Comparison of ENCODE assay signal across 10 mouse cellular contexts in the genomic region with DNA sequence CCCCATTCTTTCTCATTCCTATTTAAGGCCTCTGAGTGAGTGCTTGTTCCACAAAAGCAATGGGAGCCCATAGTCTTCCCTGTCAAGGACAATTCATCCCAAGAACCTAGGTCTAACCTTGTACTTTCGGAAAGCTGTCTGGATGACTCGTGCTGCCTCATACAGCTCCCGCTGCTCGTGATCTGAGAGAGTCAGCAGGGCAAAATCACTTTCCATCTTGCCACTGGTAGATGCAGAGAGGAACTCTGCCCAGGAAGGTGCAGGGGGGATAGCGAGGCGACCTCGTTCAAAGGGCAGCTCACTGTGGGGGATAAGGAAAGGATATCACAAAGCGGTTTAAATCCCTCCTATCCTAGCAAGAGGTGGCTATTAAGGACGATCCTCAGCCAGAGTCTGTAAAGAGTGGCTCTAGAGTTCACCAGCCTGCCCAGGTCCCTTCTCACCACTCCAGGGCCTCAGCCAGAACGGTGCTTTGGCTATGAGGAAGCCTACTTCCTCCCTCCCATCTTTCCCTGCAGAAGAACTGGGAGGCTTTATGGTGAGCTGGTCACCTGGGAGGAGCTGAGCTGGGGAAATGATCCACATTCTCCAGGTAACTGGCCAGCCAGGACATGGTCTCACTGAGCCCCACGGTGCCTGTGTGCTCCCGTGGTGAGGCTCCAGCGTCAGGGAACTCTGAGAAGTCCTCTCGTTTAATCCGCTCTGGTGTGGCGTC. TPM values are rescaled to one million over a fixed set of nuclear protein-coding genes. Genes with fewer than 3 reads are reported as not detected.
DNase-seq lines count a peak whose midpoint lies in the region; ATAC-seq and TF ChIP-seq lines count a peak whose summit lies in the region.
"Had no signal": no experiment of that assay in that cellular context is flagged by ENCODE, and none has a peak within 500 bp of the region (broad histone marks: within the 10 kb centered on the region; RNA-seq: fewer than 3 reads in every experiment).

No protein-coding gene starts in this region.

- WGBS in heart, embryonic 12.5 days, result 72% methylated on average over 16 of the region's 16 CpGs
- 82% methylated on average over 16 of the region's 16 CpGs for WGBS in midbrain, embryonic 10.5 days
- WGBS in midbrain, embryonic 16.5 days, result 83% methylated on average over 16 of the region's 16 CpGs
- 82% methylated on average over 16 of the region's 16 CpGs for WGBS in hindbrain, embryonic 14.5 days
- WGBS in olfactory bulb, adult 2 months, result 73% methylated on average over 16 of the region's 16 CpGs

- no peak overlapping the region for H3K27ac ChIP-seq in heart, embryonic 12.5 days (ENCODE audit: poor library complexity, severe bottlenecking)
- H3K27ac ChIP-seq in midbrain, embryonic 10.5 days (replicated peaks), result no peak overlapping the region
- no peak overlapping the region for H3K27ac ChIP-seq in midbrain, embryonic 16.5 days (ENCODE audit: low read length)
- H3K27ac ChIP-seq in hindbrain, embryonic 14.5 days, result no peak overlapping the region
- peak overlapping the region; percentile 43; the same call in 1 of the 2 replicates for H3K27ac ChIP-seq in olfactory bulb, adult 2 months (ENCODE audit: insufficient read depth, low read depth, low read length)

- no peaks in the 10 kb centered on the region for H3K9me3 ChIP-seq in heart, embryonic 12.5 days (replicated peaks)
- no peaks in the 10 kb centered on the region for H3K9me3 ChIP-seq in midbrain, embryonic 10.5 days (replicated peaks)
- no peaks in the 10 kb centered on the region for H3K9me3 ChIP-seq in midbrain, embryonic 16.5 days (replicated peaks; ENCODE audit: control insufficient read depth, low read length, poor library complexity, severe bottlenecking)
- no peaks in the 10 kb centered on the region for H3K9me3 ChIP-seq in hindbrain, embryonic 14.5 days (ENCODE audit: control insufficient read depth, low read length)
- H3K9me3 ChIP-seq: stomach, embryonic 15.5 days had no signal

- TF ChIP-seq POLR2A in olfactory bulb, adult 2 months (IDR thresholded peaks at IDR 0.05; ENCODE audit: insufficient read depth, low read depth, low read length), result no peak

- H3K4me1 ChIP-seq in heart, embryonic 12.5 days (replicated peaks), result peaks cover 38% of the 10 kb centered on the region
- peaks cover 42% of the 10 kb centered on the region for H3K4me1 ChIP-seq in midbrain, embryonic 10.5 days
- H3K4me1 ChIP-seq in midbrain, embryonic 16.5 days (ENCODE audit: control insufficient read depth, insufficient read depth, low read length), result peaks cover 22% of the 10 kb centered on the region
- H3K4me1 ChIP-seq in hindbrain, embryonic 14.5 days (replicated peaks; ENCODE audit: control insufficient read depth, insufficient read depth, low read length), result peaks cover 22% of the 10 kb centered on the region
- peaks cover 15% of the 10 kb centered on the region for H3K4me1 ChIP-seq in olfactory bulb, adult 2 months (ENCODE audit: control insufficient read depth, insufficient read depth, low read length)

- H3K4me2 ChIP-seq in heart, embryonic 12.5 days, result peak overlapping the region; percentile 96
- no peak overlapping the region; the same call in 1 of the 2 replicates for H3K4me2 ChIP-seq in midbrain, embryonic 16.5 days (ENCODE audit: low read length)
- H3K4me2 ChIP-seq in hindbrain, embryonic 14.5 days (replicated peaks), result no peak overlapping the region

- H3K9ac ChIP-seq in heart, embryonic 12.5 days, result 0 out of 2 replicates have a peak overlapping the region, but pooled peaks have one; percentile 13
- no peak overlapping the region for H3K9ac ChIP-seq in midbrain, embryonic 16.5 days (ENCODE audit: low read depth, low read length)
- peak overlapping the region; percentile 85; the same call in 1 of the 2 replicates for H3K9ac ChIP-seq in hindbrain, embryonic 14.5 days

- DNase-seq in heart, postnatal 10 days, result no peak
- no peak for DNase-seq in midbrain, embryonic 10.5 days (ENCODE audit: low spot score)
- DNase-seq in hindbrain, embryonic 14.5 days (ENCODE audit: low spot score), result no peak
- DNase-seq in gastrocnemius, postnatal 4 days (ENCODE audit: low spot score in 2 of 2), result no peak
- DNase-seq in layer of hippocampus, postnatal 36 days, result no peak
- DNase-seq: left cerebral cortex, postnatal 4 days had no signal

- TF ChIP-seq CTCF in olfactory bulb, adult 2 months (IDR thresholded peaks at IDR 0.05; ENCODE audit: insufficient read depth, low read depth, low read length), result no peak

- no peaks in the 10 kb centered on the region for H3K27me3 ChIP-seq in heart, embryonic 12.5 days (replicated peaks)
- H3K27me3 ChIP-seq in midbrain, embryonic 10.5 days (ENCODE audit: low read depth, poor library complexity, severe bottlenecking), result no peaks in the 10 kb centered on the region
- H3K27me3 ChIP-seq in midbrain, embryonic 16.5 days (ENCODE audit: control insufficient read depth, insufficient read depth, low read depth, low read length), result no peaks in the 10 kb centered on the region
- H3K27me3 ChIP-seq in hindbrain, embryonic 14.5 days (ENCODE audit: control insufficient read depth, insufficient read depth, low read length), result no peaks in the 10 kb centered on the region
- H3K27me3 ChIP-seq: stomach, embryonic 15.5 days had no signal

- intact Hi-C loops in heart, postnatal 10 days (cut with DNase I), result loop anchor here (2.0 kb wide), 1 partner anchor 15 kb away; no protein-coding TSS in a partner anchor

- ATAC-seq in heart, embryonic 12.5 days (ENCODE audit: insufficient number of reproducible peaks, low FRiP score), result no peak
- no peak for ATAC-seq in midbrain, embryonic 16.5 days
- ATAC-seq in hindbrain, embryonic 14.5 days (ENCODE audit: low FRiP score), result no peak

- peaks cover 47% of the 10 kb centered on the region for H3K36me3 ChIP-seq in heart, embryonic 12.5 days
- H3K36me3 ChIP-seq in midbrain, embryonic 10.5 days, result peaks cover 58% of the 10 kb centered on the region
- peaks cover 8% of the 10 kb centered on the region for H3K36me3 ChIP-seq in midbrain, embryonic 16.5 days (ENCODE audit: control insufficient read depth, insufficient read depth, low read length)
- H3K36me3 ChIP-seq in hindbrain, embryonic 14.5 days (replicated peaks; ENCODE audit: control insufficient read depth, insufficient read depth), result peaks cover 50% of the 10 kb centered on the region

- no peak overlapping the region for H3K4me3 ChIP-seq in heart, embryonic 12.5 days
- 0 out of 2 replicates have a peak overlapping the region, but pooled peaks have one; percentile 69 for H3K4me3 ChIP-seq in midbrain, embryonic 10.5 days
- no peak overlapping the region for H3K4me3 ChIP-seq in midbrain, embryonic 16.5 days (ENCODE audit: low read depth, low read length)
- peak overlapping the region; percentile 71; the same call in 1 of the 2 replicates for H3K4me3 ChIP-seq in hindbrain, embryonic 14.5 days (replicated peaks; ENCODE audit: low read length)
- H3K4me3 ChIP-seq in olfactory bulb, adult 2 months (ENCODE audit: insufficient read depth, low read depth, low read length), result no peak overlapping the region

RNA-seq across cellular contexts. Expression of a gene that starts 2.3 kb away (rescaled TPM):
- polyA plus RNA-seq in heart, embryonic 12.5 days (2016; fragmentation: Nextera tagmentation; extraction: Ambion mirVana), result 164 and 170 TPM in 2 replicates
- 10 to 100 TPM; 86.0 to 88.2 TPM for total RNA-seq in heart, postnatal 10 days (2021)
- 186 TPM in 2 replicates for polyA plus RNA-seq in midbrain, embryonic 10.5 days (2016; fragmentation: Nextera tagmentation; extraction: Ambion mirVana)
- polyA plus RNA-seq in midbrain, embryonic 16.5 days (2015; fragmentation: Nextera tagmentation; extraction: Ambion mirVana), result 151 and 157 TPM in 2 replicates
- 94.8 and 115 TPM in 2 replicates for polyA plus RNA-seq in hindbrain, embryonic 14.5 days (2014; fragmentation: Nextera tagmentation; extraction: Ambion mirVana)
- not detected in 2 replicates for polyA plus RNA-seq in olfactory bulb, adult 2 months (2012; ENCODE audit: insufficient read depth, insufficient read length, low replicate concordance, missing spikeins)
- total RNA-seq in gastrocnemius, postnatal 4 days (2021), result 100 to 1,000 TPM; 119 to 129 TPM
- 10 to 100 TPM; 48.2 to 50.8 TPM for total RNA-seq in layer of hippocampus, postnatal 36 days (2021)

RNA-seq across cellular contexts. Expression of a gene that starts 14.5 kb away (rescaled TPM):
- 238 and 239 TPM in 2 replicates for polyA plus RNA-seq in heart, embryonic 12.5 days (2016; fragmentation: Nextera tagmentation; extraction: Ambion mirVana)
- 1,000 to 10,000 TPM; 1,599 to 1,711 TPM for total RNA-seq in heart, postnatal 10 days (2021)
- 22.6 and 32.8 TPM in 2 replicates for polyA plus RNA-seq in midbrain, embryonic 10.5 days (2016; fragmentation: Nextera tagmentation; extraction: Ambion mirVana)
- polyA plus RNA-seq in midbrain, embryonic 16.5 days (2015; fragmentation: Nextera tagmentation; extraction: Ambion mirVana), result 6.0 and 8.1 TPM in 2 replicates
- 6.4 and 7.8 TPM in 2 replicates for polyA plus RNA-seq in hindbrain, embryonic 14.5 days (2014; fragmentation: Nextera tagmentation; extraction: Ambion mirVana)
- polyA plus RNA-seq in olfactory bulb, adult 2 months (2012; ENCODE audit: insufficient read depth, insufficient read length, low replicate concordance, missing spikeins), result not detected in 2 replicates
- 1,000 to 10,000 TPM; 4,042 to 4,361 TPM for total RNA-seq in gastrocnemius, postnatal 4 days (2021)
- total RNA-seq in layer of hippocampus, postnatal 36 days (2021), result 1 to 10 TPM; 5.2 to 7.4 TPM

RNA-seq across cellular contexts. Expression of a gene that starts 16.4 kb away (rescaled TPM):
- polyA plus RNA-seq in heart, embryonic 12.5 days (2016; fragmentation: Nextera tagmentation; extraction: Ambion mirVana), result 10.9 and 16.5 TPM in 2 replicates
- total RNA-seq in heart, postnatal 10 days (2021), result 10 to 100 TPM; 31.2 to 32.8 TPM
- polyA plus RNA-seq in midbrain, embryonic 10.5 days (2016; fragmentation: Nextera tagmentation; extraction: Ambion mirVana), result 9.8 and 12.4 TPM in 2 replicates
- 22.1 and 22.4 TPM in 2 replicates for polyA plus RNA-seq in midbrain, embryonic 16.5 days (2015; fragmentation: Nextera tagmentation; extraction: Ambion mirVana)
- polyA plus RNA-seq in hindbrain, embryonic 14.5 days (2014; fragmentation: Nextera tagmentation; extraction: Ambion mirVana), result 24.2 and 26.1 TPM in 2 replicates
- not detected in 2 replicates for polyA plus RNA-seq in olfactory bulb, adult 2 months (2012; ENCODE audit: insufficient read depth, insufficient read length, low replicate concordance, missing spikeins)
- total RNA-seq in gastrocnemius, postnatal 4 days (2021), result 10 to 100 TPM; 18.1 to 20.3 TPM
- total RNA-seq in layer of hippocampus, postnatal 36 days (2021), result 100 to 1,000 TPM; 362 to 388 TPM

RNA-seq across cellular contexts. Expression of a gene that starts 17.0 kb away (rescaled TPM):
- 1,661 and 1,678 TPM in 2 replicates for polyA plus RNA-seq in heart, embryonic 12.5 days (2016; fragmentation: Nextera tagmentation; extraction: Ambion mirVana)
- total RNA-seq in heart, postnatal 10 days (2021), result 100 to 1,000 TPM; 456 to 499 TPM
- polyA plus RNA-seq in midbrain, embryonic 10.5 days (2016; fragmentation: Nextera tagmentation; extraction: Ambion mirVana), result 1,553 and 1,733 TPM in 2 replicates
- 617 and 632 TPM in 2 replicates for polyA plus RNA-seq in midbrain, embryonic 16.5 days (2015; fragmentation: Nextera tagmentation; extraction: Ambion mirVana)
- polyA plus RNA-seq in hindbrain, embryonic 14.5 days (2014; fragmentation: Nextera tagmentation; extraction: Ambion mirVana), result 662 and 703 TPM in 2 replicates
- 496 and 550 TPM in 2 replicates for polyA plus RNA-seq in olfactory bulb, adult 2 months (2012; ENCODE audit: insufficient read depth, insufficient read length, low replicate concordance, missing spikeins)
- 100 to 1,000 TPM; 620 to 621 TPM for total RNA-seq in gastrocnemius, postnatal 4 days (2021)
- total RNA-seq in layer of hippocampus, postnatal 36 days (2021), result 100 to 1,000 TPM; 346 to 373 TPM

RNA-seq across cellular contexts. Expression of a gene that starts 24.2 kb away (rescaled TPM):
- polyA plus RNA-seq in heart, embryonic 12.5 days (2016; fragmentation: Nextera tagmentation; extraction: Ambion mirVana), result 227 and 229 TPM in 2 replicates
- total RNA-seq in heart, postnatal 10 days (2021), result 100 to 1,000 TPM; 378 to 381 TPM
- 142 and 149 TPM in 2 replicates for polyA plus RNA-seq in midbrain, embryonic 10.5 days (2016; fragmentation: Nextera tagmentation; extraction: Ambion mirVana)
- 171 and 174 TPM in 2 replicates for polyA plus RNA-seq in midbrain, embryonic 16.5 days (2015; fragmentation: Nextera tagmentation; extraction: Ambion mirVana)
- polyA plus RNA-seq in hindbrain, embryonic 14.5 days (2014; fragmentation: Nextera tagmentation; extraction: Ambion mirVana), result 158 TPM in 2 replicates
- polyA plus RNA-seq in olfactory bulb, adult 2 months (2012; ENCODE audit: insufficient read depth, insufficient read length, low replicate concordance, missing spikeins), result not detected in 2 replicates
- total RNA-seq in gastrocnemius, postnatal 4 days (2021), result 100 to 1,000 TPM; 222 TPM
- total RNA-seq in layer of hippocampus, postnatal 36 days (2021), result 100 to 1,000 TPM; 115 to 119 TPM

Comparison
In these comparisons a context has a peak if more than half of its experiments do, and no peak if none do; other contexts are left out.
1. H3K4me3 ChIP-seq: peak in midbrain, embryonic 10.5 days (single experiment) and hindbrain, embryonic 14.5 days (single experiment); none in heart, embryonic 12.5 days (single experiment), midbrain, embryonic 16.5 days (single experiment) and olfactory bulb, adult 2 months (single experiment).